Mouse (Mus musculus) common myeloid progenitor, adult 5-6 weeks (primary cell): ENCODE measurements around the gene Nabp1. TPM values are rescaled to one million over a fixed set of nuclear protein-coding genes. Genes with fewer than 3 reads are reported as not detected.
"Not testable (repeated sequence)": the region's sequence is repeated elsewhere in the genome, so short reads cannot be mapped to it uniquely, and the experiment has no call there.

Experiments
- ATAC-seq: replicated peaks from 2 replicates; pipeline ENCODE4 v1.8.0; 2016; ENCODE audit warnings: low read depth, mild to moderate bottlenecking, moderate TSS enrichment, inconsistent platforms; ENCODE audit not compliant: poor library complexity, severe bottlenecking
- total RNA-seq: library from RNA; stranded (forward); fragments of 200-1000, 187-1606 nt; gene quantifications from 2 replicates; pipeline ENCODE4 v1.2.3, GENCODE M21; 2017

Gene Nabp1
- total RNA-seq, 1 experiment from 2014 or later: 53.3 TPM

GRCm38 (mm10) chr1:51493592-51494307, 15.5 kb upstream of the Nabp1 start:
- peak; percentile 79 for ATAC-seq

GRCm38 (mm10) chr1:51486291-51486690, 8.1 kb upstream of the Nabp1 start:
- ATAC-seq: no peak

GRCm38 (mm10) chr1:51480386-51480785, 2.2 kb upstream of the Nabp1 start:
- ATAC-seq: peak; percentile 53

- ATAC-seq: no peak
Measured at GRCm38 (mm10) chr1:51479691-51480090, 1.5 kb upstream of the Nabp1 start.

GRCm38 (mm10) chr1:51479027-51479329, 753 bp upstream of the Nabp1 start:
- ATAC-seq: no peak

- peak; percentile 26 for ATAC-seq
Measured at GRCm38 (mm10) chr1:51477656-51478081, 556 bp downstream of the Nabp1 start.

GRCm38 (mm10) chr1:51476405-51476804, 1.8 kb downstream of the Nabp1 start:
- no peak for ATAC-seq

GRCm38 (mm10) chr1:51468077-51468476, 10.1 kb downstream of the Nabp1 start:
- ATAC-seq: no peak

GRCm38 (mm10) chr1:51467181-51467580, 11.0 kb downstream of the Nabp1 start:
- ATAC-seq: no peak

GRCm38 (mm10) chr1:51466385-51466784, 11.8 kb downstream of the Nabp1 start:
- peak; percentile 81 for ATAC-seq

- ATAC-seq: no peak
Measured at GRCm38 (mm10) chr1:51465285-51465684, 12.9 kb downstream of the Nabp1 start.

- no peak for ATAC-seq
Measured at GRCm38 (mm10) chr1:51463038-51463437, 15.2 kb downstream of the Nabp1 start.

GRCm38 (mm10) chr1:51458731-51459450, 19.3 kb downstream of the Nabp1 start:
- peak; percentile 90 for ATAC-seq

- ATAC-seq: no peak
Measured at GRCm38 (mm10) chr1:51458089-51458488, 20.1 kb downstream of the Nabp1 start.

GRCm38 (mm10) chr1:51457249-51457648, 21.0 kb downstream of the Nabp1 start:
- ATAC-seq: no peak

- ATAC-seq: no peak
Measured at GRCm38 (mm10) chr1:51448789-51449188, 29.4 kb downstream of the Nabp1 start.

- ATAC-seq: no peak
Measured at GRCm38 (mm10) chr1:51445854-51446460, 32.3 kb downstream of the Nabp1 start.

- ATAC-seq: no peak
Measured at GRCm38 (mm10) chr1:51445161-51445853, 32.9 kb downstream of the Nabp1 start.

- no peak for ATAC-seq
Measured at GRCm38 (mm10) chr1:51429775-51430174, 48.5 kb downstream of the Nabp1 start.

GRCm38 (mm10) chr1:51426298-51426697, 51.9 kb downstream of the Nabp1 start:
- no peak for ATAC-seq

- not testable (repeated sequence) for ATAC-seq
Measured at GRCm38 (mm10) chr1:51421029-51421428, 57.2 kb downstream of the Nabp1 start.
